Mouse (Mus musculus): ENCODE results near the gene Nanos1. TPM values are rescaled to one million over a fixed set of nuclear protein-coding genes. Genes with fewer than 3 reads are reported as not detected.

Gene Nanos1
- total and polyA plus RNA-seq, 3 experiments: 4.5 to 4.6 TPM; not detected in 1

GRCm38 (mm10) chr19:60756192-60757098 lies 658 bp downstream of the Nanos1 start:
- Histone ChIP-seq H3K27ac (ENCODE audit: control insufficient read depth, low read depth, low read length) (peak overlapping the region; percentile 47), H3K9me3 (replicated peaks; ENCODE audit: insufficient read depth, low read length) (no peaks in the 10 kb centered on the region), H3K79me2 (ENCODE audit: control insufficient read depth, insufficient read depth, low read length, poor library complexity) (peaks cover 6% of the 10 kb centered on the region; the same call in 1 of the 2 replicates), H3K36me3 (ENCODE audit: control insufficient read depth in 1 of 2, insufficient read depth in 2 of 2, low read length in 2 of 2) (peaks cover 8 to 21% of the 10 kb centered on the region in 2 experiments), H3K4me3 (ENCODE audit: control insufficient read depth in 1 of 2, insufficient read depth in 1 of 2, low read depth in 2 of 2, low read length in 2 of 2) (peak overlapping the region; percentile 68 to 88), H3K27me3 (ENCODE audit: control insufficient read depth in 1 of 2, insufficient read depth in 2 of 2, low read length in 2 of 2) (no peaks in the 10 kb centered on the region), H3K4me1 (ENCODE audit: control insufficient read depth in 1 of 2, insufficient read depth in 2 of 2, low read length in 2 of 2) (peaks cover 0 to 4% of the 10 kb centered on the region in 2 experiments; a peak in 1 of 4 replicates), H3K9ac (ENCODE audit: control insufficient read depth, low read depth, low read length, poor library complexity, severe bottlenecking) (peak overlapping the region; percentile 91)
- peak; percentile 85 for DNase-seq (ENCODE audit: low read depth, low spot score)
- TF ChIP-seq CTCF (IDR thresholded peaks at IDR 0.05 in 2 of 3, conservative IDR thresholded peaks at IDR 0.05 in 1 of 3; ENCODE audit: control insufficient read depth in 1 of 3, insufficient read depth in 1 of 3, low read depth in 2 of 3, low read length in 3 of 3, poor library complexity in 1 of 3, severe bottlenecking in 1 of 3) (peak in 1 of 3 experiments; percentile 19; a peak in 1 of 6 replicates), ZMIZ1 (IDR thresholded peaks at IDR 0.05; ENCODE audit: low read depth, low read length) (0 out of 2 replicates have a peak, but pooled peaks have one; percentile 7), ZKSCAN1 (IDR thresholded peaks at IDR 0.05; ENCODE audit: low read depth, low read length) (no peak), CHD2 (IDR thresholded peaks at IDR 0.05; ENCODE audit: low read length) (no peak), MAFK (IDR thresholded peaks at IDR 0.05; ENCODE audit: borderline replicate concordance, low read depth, low read length) (no peak), RAD21 (IDR thresholded peaks at IDR 0.05; ENCODE audit: low read depth, low read length) (no peak), ZNF384 (IDR thresholded peaks at IDR 0.05; ENCODE audit: low read depth, low read length) (no peak), GATA1 (IDR thresholded peaks at IDR 0.05; ENCODE audit: low read depth, low read length) (no peak), TBP (IDR thresholded peaks at IDR 0.05; ENCODE audit: low read depth, low read length) (no peak; the same call in 1 of the 2 replicates), RCOR1 (IDR thresholded peaks at IDR 0.05; ENCODE audit: low read depth, low read length) (no peak; the same call in 1 of the 2 replicates), ELF1 (IDR thresholded peaks at IDR 0.05; ENCODE audit: low read depth, low read length) (no peak), NRF1 (IDR thresholded peaks at IDR 0.05; ENCODE audit: insufficient read depth, low read depth, low read length, poor library complexity, severe bottlenecking) (no peak; the same call in 1 of the 2 replicates), POLR2AphosphoS5 (IDR thresholded peaks at IDR 0.05; ENCODE audit: borderline replicate concordance, low read depth, low read length) (no peak), ZC3H11A (IDR thresholded peaks at IDR 0.05; ENCODE audit: low read depth, low read length) (no peak), CHD1 (IDR thresholded peaks at IDR 0.05; ENCODE audit: low read depth, low read length) (no peak; the same call in 1 of the 2 replicates), SMC3 (IDR thresholded peaks at IDR 0.05; ENCODE audit: low read depth, low read length) (no peak), MAX (IDR thresholded peaks at IDR 0.05; ENCODE audit: low read length) (peak; percentile 73; the same call in 1 of the 2 replicates), KAT2A (conservative IDR thresholded peaks at IDR 0.05; ENCODE audit: low read depth, low read length) (no peak), TAL1 (IDR thresholded peaks at IDR 0.05; ENCODE audit: low read length) (no peak), MYB (IDR thresholded peaks at IDR 0.05; ENCODE audit: low read depth, low read length) (no peak), GABPA (IDR thresholded peaks at IDR 0.05; ENCODE audit: low read depth, low read length) (no peak), POLR2AphosphoS2 (IDR thresholded peaks at IDR 0.05; ENCODE audit: low read length) (no peak), MYC (IDR thresholded peaks at IDR 0.05; ENCODE audit: low read depth, low read length) (0 out of 2 replicates have a peak, but pooled peaks have one; percentile 13), TCF12 (IDR thresholded peaks at IDR 0.05; ENCODE audit: low read depth, low read length) (no peak), SIN3A (IDR thresholded peaks at IDR 0.05; ENCODE audit: low read length) (no peak), E2F4 (IDR thresholded peaks at IDR 0.05; ENCODE audit: borderline replicate concordance, low read depth, low read length) (no peak), ETS1 (IDR thresholded peaks at IDR 0.05; ENCODE audit: low read depth, low read length) (0 out of 2 replicates have a peak, but pooled peaks have one; percentile 8), USF1 (IDR thresholded peaks at IDR 0.05; ENCODE audit: low read depth, low read length) (no peak), EP300 (IDR thresholded peaks at IDR 0.05; ENCODE audit: low read depth in 1 of 2, low read length in 2 of 2) (no peak), POLR2A (IDR thresholded peaks at IDR 0.05; ENCODE audit: control insufficient read depth in 1 of 2, insufficient read depth in 1 of 2, low read depth in 1 of 2, low read length in 2 of 2, poor library complexity in 1 of 2) (peak in 1 of 2 experiments; percentile 46; a peak in 2 of 4 replicates), JUND (IDR thresholded peaks at IDR 0.05; ENCODE audit: low read depth, low read length) (no peak), HCFC1 (IDR thresholded peaks at IDR 0.05; ENCODE audit: low read depth, low read length) (peak; percentile 32), MEF2A (IDR thresholded peaks at IDR 0.05; ENCODE audit: extremely low read depth, insufficient replicate concordance, low read depth, low read length, poor library complexity, severe bottlenecking) (no peak), NELFE (IDR thresholded peaks at IDR 0.05; ENCODE audit: low read depth, low read length) (no peak; the same call in 1 of the 2 replicates), UBTF (IDR thresholded peaks at IDR 0.05; ENCODE audit: borderline replicate concordance, insufficient read depth, low read depth, low read length) (no peak; the same call in 1 of the 2 replicates)
